Mouse (Mus musculus) cerebellum, adult 9-10 months (tissue): ENCODE results near the gene Garem2.
"Not testable (repeated sequence)": the region's sequence is repeated elsewhere in the genome, so short reads cannot be mapped to it uniquely, and the experiment has no call there.

Source experiments
- DNase-seq: peaks from one replicate; pipeline ENCODE4 v3.0.0; 2022

Gene Garem2

DNA sequence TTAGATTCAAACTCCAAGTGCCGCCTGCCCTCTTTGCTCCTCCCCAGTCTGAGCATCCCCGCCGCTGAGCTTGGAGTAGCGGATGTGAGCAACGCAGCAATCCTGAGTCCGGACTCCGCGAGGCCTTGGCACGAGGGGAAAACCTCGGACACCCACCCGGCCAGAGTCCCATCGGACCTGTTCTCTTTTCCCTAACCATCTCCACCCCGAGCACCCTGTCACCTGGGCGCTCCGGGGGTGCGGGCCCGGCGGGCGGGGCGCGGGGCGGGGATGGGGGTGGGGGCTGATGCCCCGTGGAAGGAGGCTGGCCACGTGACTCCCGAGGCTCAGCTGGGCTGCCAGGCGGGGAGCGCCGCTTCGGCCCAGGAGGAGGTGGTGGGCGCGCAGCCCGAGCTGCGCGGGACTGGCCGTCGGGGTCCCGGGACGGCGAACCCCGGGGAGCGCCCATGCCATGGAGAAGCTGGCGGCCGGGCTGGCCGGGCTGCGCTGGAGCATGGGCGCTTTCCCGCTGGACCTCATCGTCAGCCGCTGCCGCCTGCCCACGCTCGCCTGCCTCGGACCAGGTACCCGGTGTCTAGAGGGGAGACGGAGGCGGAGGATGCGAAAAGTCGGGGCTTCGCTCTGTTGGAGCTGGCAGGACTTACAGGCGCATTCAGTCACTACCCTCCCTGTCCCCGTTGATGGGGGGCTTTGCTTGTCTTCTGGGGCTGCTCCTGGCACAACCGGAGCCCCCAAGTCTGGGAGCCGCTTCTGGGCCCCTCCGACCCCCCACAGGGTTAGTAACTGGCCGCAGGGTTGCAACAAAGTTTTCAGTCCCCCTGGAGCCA lies at the start of gene Garem2:
Garem2 (plus strand) TSS at position 321 of the 827 bp plus-strand sequence.
- no peak for DNase-seq

DNA sequence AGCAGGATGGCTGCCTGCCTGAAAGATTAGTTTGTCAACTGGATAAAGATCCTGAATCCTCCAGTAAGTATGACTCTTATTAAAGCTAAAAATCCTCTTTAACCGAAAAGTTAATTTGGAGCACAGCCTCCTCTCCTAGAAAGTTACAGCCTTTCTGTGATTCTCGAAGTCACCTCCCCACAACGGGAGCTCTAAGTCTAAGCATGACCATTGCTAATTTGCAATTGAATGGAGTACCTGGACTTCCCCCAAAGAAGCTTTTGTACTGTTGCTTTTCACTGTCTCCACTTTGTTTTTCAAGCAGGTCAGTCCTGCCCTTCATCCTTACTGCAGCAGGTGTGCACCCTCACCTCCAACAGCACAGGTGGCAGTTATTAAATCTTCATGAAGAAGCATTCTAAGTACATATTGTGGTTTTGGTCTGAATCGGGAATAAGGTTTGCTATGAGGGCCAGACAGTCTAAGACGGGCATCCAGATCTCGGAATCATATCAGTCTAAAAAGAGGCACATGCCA lies 46.7 kb upstream of the Garem2 start:
- no peak for DNase-seq

DNA sequence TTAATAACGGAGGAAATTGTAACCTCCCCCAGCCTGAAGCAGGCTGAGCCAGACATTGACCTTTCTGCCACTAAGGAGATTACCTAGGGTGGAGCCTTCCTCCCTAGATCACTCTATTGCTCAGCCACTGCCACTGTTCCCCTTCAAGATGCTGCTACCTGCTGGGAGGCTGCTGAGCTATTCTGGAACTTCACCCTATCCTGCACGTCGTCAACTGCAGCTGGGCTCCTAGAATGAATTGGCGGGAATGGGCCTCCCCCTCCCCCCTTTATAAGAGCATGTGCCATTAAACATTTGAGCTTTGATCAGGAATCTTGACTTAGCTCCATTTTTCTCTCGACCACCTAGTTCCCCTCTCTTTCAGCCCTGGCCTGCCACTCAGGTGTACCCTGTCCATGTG lies 45.4 kb upstream of the Garem2 start:
- DNase-seq: not testable (repeated sequence)

DNA sequence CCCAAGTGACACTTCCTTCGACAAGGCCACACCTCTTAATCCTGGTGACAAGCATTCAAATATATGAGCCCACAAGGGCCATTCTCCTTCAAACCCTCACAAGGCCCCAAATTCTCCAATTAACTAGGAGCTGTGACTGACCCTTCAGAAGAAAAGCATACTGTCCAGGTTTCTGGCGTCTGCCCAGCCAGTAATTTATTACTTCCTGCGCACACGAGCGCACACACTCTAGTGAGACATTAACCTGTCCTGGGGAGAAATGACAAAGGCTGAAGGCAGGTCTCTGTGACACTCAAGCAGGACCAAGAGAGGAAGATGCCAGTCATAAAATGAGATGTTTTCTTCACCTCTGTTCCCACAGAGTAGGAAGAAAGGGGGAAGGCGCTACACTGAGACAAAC lies 37.2 kb upstream of the Garem2 start:
- DNase-seq: no peak

DNA sequence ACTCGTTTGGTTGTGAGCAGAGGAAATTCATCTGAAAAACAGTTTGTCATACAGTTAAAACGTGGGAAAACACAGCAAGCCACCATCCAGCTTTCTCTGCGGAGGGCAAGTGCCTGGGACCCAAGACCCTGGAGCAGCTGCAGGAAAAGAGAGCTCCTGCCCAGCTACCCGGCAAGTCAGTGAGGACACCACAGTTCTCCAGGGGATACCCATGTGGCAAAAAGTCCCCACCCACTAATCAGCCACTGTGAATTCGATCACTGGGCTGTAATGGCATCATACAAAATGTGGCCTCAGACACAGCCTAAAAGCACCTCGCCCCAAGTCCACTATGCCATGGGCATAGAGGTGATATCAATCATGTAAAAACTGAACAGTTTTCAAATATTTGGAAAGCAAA lies 33.3 kb upstream of the Garem2 start:
- DNase-seq: no peak

DNA sequence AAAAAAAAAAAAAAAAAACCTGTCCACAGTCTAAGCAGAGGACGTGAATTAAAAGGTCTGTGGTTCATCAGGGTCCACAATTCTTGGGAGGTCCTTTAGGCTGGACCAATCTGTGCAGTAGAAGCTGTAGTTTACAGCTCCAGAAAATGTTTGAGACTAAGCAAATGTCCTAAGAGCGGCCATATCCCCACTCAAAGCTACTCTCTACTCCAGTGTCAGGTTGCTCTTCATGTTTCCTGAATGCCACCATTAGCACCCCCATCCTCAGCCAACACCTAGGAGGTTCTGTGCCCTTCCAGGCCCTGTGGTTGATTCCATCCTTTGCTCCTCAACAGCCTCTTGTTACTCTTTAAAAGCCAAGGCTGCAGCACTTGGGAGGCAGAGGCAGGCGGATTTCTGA lies 32.6 kb upstream of the Garem2 start:
- no peak for DNase-seq

- peak; percentile 68 for DNase-seq
Observed at GRCm38 (mm10) chr5:30072825-30073821, 31.8 kb upstream of the Garem2 start, which contains the start of gene Tyms. TSS of gene Tyms (minus strand) at chr5:30073617.

DNA sequence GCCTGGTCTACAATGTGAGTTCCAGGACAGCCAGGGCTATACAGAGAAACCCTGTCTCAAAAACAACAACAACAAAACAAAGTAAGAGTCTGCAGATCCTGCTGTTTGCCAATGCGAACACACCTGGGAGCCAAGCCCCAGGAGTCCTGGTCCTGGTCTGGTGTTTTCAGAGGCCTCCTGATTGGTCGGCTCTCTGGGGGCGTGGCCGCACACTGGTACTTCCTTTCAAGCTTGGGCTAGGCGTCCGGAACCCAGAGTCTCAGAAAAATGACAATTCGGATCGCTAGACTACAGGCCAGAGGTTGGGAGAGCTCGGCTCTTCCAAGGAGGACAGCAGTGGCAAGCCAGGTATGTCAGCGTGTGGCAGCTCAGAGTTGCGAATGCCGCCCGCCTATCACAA lies 12.3 kb upstream of the Garem2 start:
- no peak for DNase-seq

DNA sequence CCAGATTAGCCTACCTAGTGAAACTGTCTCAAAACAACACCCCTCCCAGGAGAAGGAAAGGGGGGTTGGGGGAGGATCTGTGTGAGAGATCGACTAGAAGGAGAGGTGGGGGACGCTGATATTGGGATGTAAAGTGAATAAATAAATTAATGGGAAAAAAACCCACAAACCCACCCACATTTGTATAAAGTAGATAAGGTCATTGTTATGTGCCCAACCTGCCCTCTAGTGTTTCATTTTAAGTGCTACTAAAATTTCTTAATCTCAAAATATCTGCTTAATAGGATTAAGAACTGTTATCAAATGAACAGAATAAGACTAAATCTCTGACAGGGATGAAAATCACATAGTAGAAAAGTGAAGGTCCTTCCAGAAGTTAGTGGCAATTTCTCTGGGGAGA lies 10.6 kb upstream of the Garem2 start:
- no peak for DNase-seq

- DNase-seq: peak; percentile 62
Observed at GRCm38 (mm10) chr5:30095731-30096130, 9.2 kb upstream of the Garem2 start.

DNA sequence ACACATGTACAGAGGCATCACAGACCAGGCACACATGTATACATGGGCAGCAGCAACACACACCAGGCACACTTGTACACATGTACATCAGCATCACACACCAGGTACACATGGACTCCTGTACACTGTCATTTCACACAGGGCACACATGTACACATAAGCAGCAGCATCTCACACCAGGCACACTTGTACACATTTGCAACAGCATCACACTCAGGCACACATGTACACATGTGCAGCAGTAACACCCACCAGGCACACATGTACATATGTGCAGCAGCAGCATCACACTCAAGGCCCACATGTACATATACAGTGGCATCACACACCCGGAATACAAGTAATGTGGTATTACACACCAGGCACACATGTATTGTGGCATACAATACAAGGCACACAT lies 6.7 kb upstream of the Garem2 start:
- DNase-seq: no peak

- DNase-seq: no peak
Observed at GRCm38 (mm10) chr5:30103340-30103739, 1.6 kb upstream of the Garem2 start.

- peak; percentile 40 for DNase-seq
Observed at GRCm38 (mm10) chr5:30104339-30104738, 622 bp upstream of the Garem2 start.

GRCm38 (mm10) chr5:30105668-30106300 lies 823 bp downstream of the Garem2 start, which contains the start of gene 3110082J24Rik:
TSS of gene 3110082J24Rik (minus strand) at chr5:30106086.
- DNase-seq: no peak

- no peak for DNase-seq
Observed at GRCm38 (mm10) chr5:30106756-30107155, 1.8 kb downstream of the Garem2 start.

DNA sequence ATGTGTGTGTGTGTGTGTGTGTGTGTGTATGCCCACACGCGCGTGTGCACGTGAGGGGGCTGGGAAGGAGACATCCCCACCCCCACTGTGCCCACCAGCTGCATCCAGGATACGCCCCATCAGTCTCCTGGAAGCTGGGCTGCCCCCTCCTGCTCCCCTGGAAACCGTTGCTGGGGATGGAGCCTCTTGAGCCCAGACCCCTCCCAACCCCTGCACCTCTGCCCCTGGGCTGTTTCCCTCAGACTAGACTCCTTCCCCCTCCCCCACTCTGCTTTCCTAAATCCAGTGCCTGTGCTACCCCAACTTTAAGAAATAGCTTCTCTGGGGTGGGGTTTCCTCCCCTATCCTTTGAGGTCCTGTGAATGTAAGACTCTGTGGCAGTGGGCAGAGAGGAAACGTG lies 2.2 kb downstream of the Garem2 start:
- no peak for DNase-seq

DNA sequence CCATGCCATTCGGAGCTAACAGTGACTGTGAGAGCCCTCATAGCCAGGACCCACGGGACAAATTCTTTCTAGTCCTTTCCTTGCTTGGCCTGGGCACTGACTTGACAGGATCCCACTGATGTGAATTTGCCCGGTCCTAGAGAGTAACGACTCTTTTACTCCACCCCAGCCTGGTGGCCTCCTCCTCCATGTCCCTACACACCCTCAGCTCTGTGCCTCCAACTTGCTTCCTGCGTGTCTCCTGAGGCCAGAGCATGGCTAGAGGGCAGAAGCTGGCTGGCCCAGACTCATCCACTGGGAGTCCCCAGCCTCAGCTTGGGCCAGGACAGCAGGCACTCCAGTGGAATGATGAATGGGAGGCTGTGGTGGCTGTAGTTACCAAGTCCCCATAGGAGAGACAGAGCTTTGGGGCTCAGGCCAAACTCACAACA lies 2.7 kb downstream of the Garem2 start:
- DNase-seq: no peak

GRCm38 (mm10) chr5:30108233-30108632 lies 3.3 kb downstream of the Garem2 start:
- DNase-seq: no peak

GRCm38 (mm10) chr5:30109899-30110298 lies 4.9 kb downstream of the Garem2 start:
- no peak for DNase-seq

DNA sequence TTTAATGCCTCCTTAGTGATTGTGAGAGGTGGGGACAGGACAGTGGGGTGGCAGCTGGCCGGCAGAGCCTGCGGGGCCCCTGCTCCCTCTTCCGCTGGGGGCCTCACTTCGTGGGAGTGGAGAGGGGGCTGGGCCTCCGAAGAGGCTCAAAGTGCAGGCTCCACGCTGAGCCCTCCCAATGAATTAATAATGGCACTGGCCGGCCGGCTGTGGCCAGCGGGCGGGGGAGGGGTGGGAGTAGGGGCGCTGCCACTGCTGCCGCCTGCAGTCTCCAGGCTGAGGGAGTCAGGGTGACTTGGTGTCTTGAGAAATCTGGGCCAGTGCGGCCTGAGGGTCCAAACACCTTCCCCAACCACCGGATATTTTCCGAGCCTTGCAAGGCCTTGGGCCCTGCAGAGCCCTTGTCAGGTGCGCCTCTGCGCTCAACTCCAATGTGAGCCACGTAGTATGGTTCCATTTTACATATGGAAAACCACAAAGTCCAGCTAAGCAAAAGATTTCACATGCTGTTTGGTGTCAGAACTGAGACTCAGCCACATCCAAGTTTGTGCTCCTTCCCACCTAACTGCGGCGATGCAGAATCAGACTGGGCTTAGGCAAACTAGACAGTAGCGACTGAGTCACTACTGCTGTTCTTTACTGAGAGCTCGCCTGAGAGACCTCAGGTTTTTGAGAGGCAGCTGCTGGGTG lies 5.6 kb downstream of the Garem2 start:
- no peak for DNase-seq

- DNase-seq: no peak
Observed at GRCm38 (mm10) chr5:30111126-30111525, 6.2 kb downstream of the Garem2 start.

- DNase-seq: no peak
Observed at GRCm38 (mm10) chr5:30111771-30112170, 6.8 kb downstream of the Garem2 start.
